Mouse (Mus musculus) megakaryocyte, adult 5-6 weeks (primary cell): Measurements from ENCODE around the gene Tatdn3. TPM values are rescaled to one million over a fixed set of nuclear protein-coding genes. Genes with fewer than 3 reads are reported as not detected.

ENCODE experiments used
- total RNA-seq, 2 experiments: library from RNA; stranded (forward) in 1 of 2; stranded (reverse) in 1 of 2; fragments of 153-499, 151-499 nt in 1 of 2; fragments of 221-1000, 200-1000 nt in 1 of 2; gene quantifications; 2 replicates each; pipeline versions ENCODE4 v1.2.3 to v1.2.4; 2015 to 2017

Tatdn3 gene
- total RNA-seq, 2 experiments from 2014 or later: 9.9 to 24.7 TPM

Other genes with a start within 250 kb of the Tatdn3 start
- gene Rps6kc1, start 151.2 kb downstream of the Tatdn3 start, total RNA-seq (2015): 6.8 and 7.1 TPM in 2 replicates
- gene Rps6kc1, start 151.2 kb downstream of the Tatdn3 start, total RNA-seq (2017): 10.0 and 15.6 TPM in 2 replicates
- gene Angel2, start 137.8 kb downstream of the Tatdn3 start, total RNA-seq (2015): 24.1 and 31.6 TPM in 2 replicates
- gene Angel2, start 137.8 kb downstream of the Tatdn3 start, total RNA-seq (2017): 28.3 and 31.6 TPM in 2 replicates
- gene Vash2, start 83.6 kb downstream of the Tatdn3 start, total RNA-seq (2015): not detected in 2 replicates
- gene Vash2, start 83.6 kb downstream of the Tatdn3 start, total RNA-seq (2017): 0.07 TPM in 1 of 2 replicates, not detected in the other
- 52.7 and 55.5 TPM in 2 replicates for gene Flvcr1, start 36.8 kb downstream of the Tatdn3 start, total RNA-seq (2015)
- gene Flvcr1, start 36.8 kb downstream of the Tatdn3 start, total RNA-seq (2017): 45.4 and 57.0 TPM in 2 replicates
- gene Spata45, start 26.3 kb downstream of the Tatdn3 start, total RNA-seq (2015): not detected in 2 replicates
- not detected in 2 replicates for gene Spata45, start 26.3 kb downstream of the Tatdn3 start, total RNA-seq (2017)
- gene Nsl1, start 80 bp upstream of the Tatdn3 start, total RNA-seq (2015): 7.3 and 8.1 TPM in 2 replicates
- 19.7 and 22.0 TPM in 2 replicates for gene Nsl1, start 80 bp upstream of the Tatdn3 start, total RNA-seq (2017)
- 5.2 and 11.7 TPM in 2 replicates for gene Batf3, start 34.9 kb upstream of the Tatdn3 start, total RNA-seq (2015)
- gene Batf3, start 34.9 kb upstream of the Tatdn3 start, total RNA-seq (2017): 1.8 and 3.4 TPM in 2 replicates
- 0.14 and 0.49 TPM in 2 replicates for gene Fam71a, start 101.9 kb upstream of the Tatdn3 start, total RNA-seq (2015)
- 0.24 TPM in 1 of 2 replicates, not detected in the other for gene Fam71a, start 101.9 kb upstream of the Tatdn3 start, total RNA-seq (2017)
- 15.5 and 38.2 TPM in 2 replicates for gene Atf3, start 155.1 kb upstream of the Tatdn3 start, total RNA-seq (2015)
- 19.3 and 57.2 TPM in 2 replicates for gene Atf3, start 155.1 kb upstream of the Tatdn3 start, total RNA-seq (2017)